Mouse (Mus musculus) brown adipose tissue, adult 24 weeks (tissue): ENCODE results near the gene Fer1l5. TPM values are rescaled to one million over a fixed set of nuclear protein-coding genes. Genes with fewer than 3 reads are reported as not detected.
A peak's percentile ranks its signal among the peaks of the same experiment; 100 is the strongest.

Experiments used
- H3K27ac ChIP-seq: fragments of 200-500 bp; replicated peaks from 2 replicates; pipeline ENCODE4 v1.5.1; 2012; ENCODE audit warnings: low read depth, mild to moderate bottlenecking, low read length
- H3K4me1 ChIP-seq: fragments of 200-500 bp; 2 replicates; pipeline ENCODE4 v1.6.1; 2012; ENCODE audit warnings: low read length, mixed read lengths; ENCODE audit not compliant: control insufficient read depth, insufficient read depth, insufficient read length
- H3K4me3 ChIP-seq: fragments of 200-500 bp; 2 replicates; pipeline ENCODE4 v1.5.1; 2012; ENCODE audit warnings: low read depth, mild to moderate bottlenecking, low read length, moderate library complexity; ENCODE audit not compliant: insufficient read depth
- polyA plus RNA-seq: library from polyadenylated mRNA; stranded (reverse); fragments of >200 nt; gene quantifications from 2 replicates; pipeline ENCODE4 v1.2.4, GENCODE M21; 2012; ENCODE audit not compliant: missing spikeins, insufficient read depth, insufficient read length

Gene Fer1l5
- polyA plus RNA-seq, 1 experiment: not detected

- H3K4me1 ChIP-seq: peaks cover 5% of the 10 kb centered on the region; the same call in 1 of the 2 replicates
- no peak overlapping the region; the same call in 1 of the 2 replicates for H3K27ac ChIP-seq
- H3K4me3 ChIP-seq: no peak overlapping the region
Observed at GRCm38 (mm10) chr1:36446106-36446824, 74.2 kb downstream of the Fer1l5 start.

- Histone ChIP-seq H3K4me3 (no peak overlapping the region), H3K27ac (no peak overlapping the region; the same call in 1 of the 2 replicates), H3K4me1 (0 out of 2 replicates have a peak, but pooled peaks cover 3% of the 10 kb centered on the region)
Observed at GRCm38 (mm10) chr1:36446841-36447240, 74.8 kb downstream of the Fer1l5 start.

- Histone ChIP-seq H3K27ac (no peak overlapping the region), H3K4me3 (no peak overlapping the region), H3K4me1 (no peaks in the 10 kb centered on the region)
Observed at GRCm38 (mm10) chr1:36454055-36454815, 82.1 kb downstream of the Fer1l5 start.

GRCm38 (mm10) chr1:36457388-36458014 is 85.4 kb downstream of the Fer1l5 start:
- H3K27ac ChIP-seq: no peak overlapping the region

GRCm38 (mm10) chr1:36458169-36458568 is 86.1 kb downstream of the Fer1l5 start:
- Histone ChIP-seq H3K4me1 (no peaks in the 10 kb centered on the region), H3K4me3 (no peak overlapping the region), H3K27ac (no peak overlapping the region)

More at GRCm38 (mm10) chr1:36457388-36458014, 85.4 kb downstream of the Fer1l5 start:
- Histone ChIP-seq H3K4me1 (no peaks in the 10 kb centered on the region), H3K4me3 (no peak overlapping the region)

GRCm38 (mm10) chr1:36461829-36462228 is 89.7 kb downstream of the Fer1l5 start:
- H3K27ac ChIP-seq: no peak overlapping the region
- H3K4me1 ChIP-seq: no peaks in the 10 kb centered on the region
- no peak overlapping the region for H3K4me3 ChIP-seq

GRCm38 (mm10) chr1:36465641-36466160 is 93.6 kb downstream of the Fer1l5 start:
- H3K27ac ChIP-seq: no peak overlapping the region
- no peaks in the 10 kb centered on the region for H3K4me1 ChIP-seq
- no peak overlapping the region for H3K4me3 ChIP-seq

- Histone ChIP-seq H3K4me1 (peaks cover 5% of the 10 kb centered on the region; the same call in 1 of the 2 replicates), H3K27ac (no peak overlapping the region), H3K4me3 (no peak overlapping the region)
Observed at GRCm38 (mm10) chr1:36467446-36467845, 95.4 kb downstream of the Fer1l5 start.

GRCm38 (mm10) chr1:36469811-36470444 is 97.8 kb downstream of the Fer1l5 start:
- no peak overlapping the region for H3K27ac ChIP-seq
- peaks cover 23% of the 10 kb centered on the region for H3K4me1 ChIP-seq
- H3K4me3 ChIP-seq: no peak overlapping the region

GRCm38 (mm10) chr1:36471181-36472105 is 99.4 kb downstream of the Fer1l5 start, which contains the start of gene Cnnm4:
Gene Cnnm4 (plus strand): TSS chr1:36471620.
- H3K27ac ChIP-seq: peak within 1 kb of the TSS; percentile 76
- H3K4me1 ChIP-seq: peaks cover 30% of the 10 kb centered on the region
- H3K4me3 ChIP-seq: peak within 1 kb of the TSS; percentile 98

Other genes with a start within 250 kb of the Fer1l5 start
- gene Uggt1, start 127.6 kb upstream of the Fer1l5 start, polyA plus RNA-seq: 11.0 and 11.6 TPM in 2 replicates
- 2.0 and 2.5 TPM in 2 replicates for gene Neurl3, start 97.6 kb upstream of the Fer1l5 start, polyA plus RNA-seq
- 1.3 and 4.0 TPM in 2 replicates for gene Arid5a, start 64.6 kb upstream of the Fer1l5 start, polyA plus RNA-seq
- 26.9 and 35.3 TPM in 2 replicates for gene Kansl3, start 3.1 kb upstream of the Fer1l5 start, polyA plus RNA-seq
- 25.6 and 26.7 TPM in 2 replicates for gene Lman2l, start 73.0 kb downstream of the Fer1l5 start, polyA plus RNA-seq
- 1.5 TPM in 2 replicates for gene Cnnm4, start 99.3 kb downstream of the Fer1l5 start, polyA plus RNA-seq
- 7.2 and 7.3 TPM in 2 replicates for gene Cnnm3, start 139.6 kb downstream of the Fer1l5 start, polyA plus RNA-seq
- gene Ankrd23, start 164.6 kb downstream of the Fer1l5 start, polyA plus RNA-seq: 17.9 and 25.2 TPM in 2 replicates
- gene Gm42417, start 167.1 kb downstream of the Fer1l5 start, polyA plus RNA-seq: 4.1 and 7.8 TPM in 2 replicates
- 5.0 and 8.4 TPM in 2 replicates for gene Ankrd39, start 175.2 kb downstream of the Fer1l5 start, polyA plus RNA-seq
- 4.1 and 6.7 TPM in 2 replicates for gene Sema4c, start 186.1 kb downstream of the Fer1l5 start, polyA plus RNA-seq